Mouse (Mus musculus): Measurements from ENCODE around the gene Ptgs2.

DNA sequence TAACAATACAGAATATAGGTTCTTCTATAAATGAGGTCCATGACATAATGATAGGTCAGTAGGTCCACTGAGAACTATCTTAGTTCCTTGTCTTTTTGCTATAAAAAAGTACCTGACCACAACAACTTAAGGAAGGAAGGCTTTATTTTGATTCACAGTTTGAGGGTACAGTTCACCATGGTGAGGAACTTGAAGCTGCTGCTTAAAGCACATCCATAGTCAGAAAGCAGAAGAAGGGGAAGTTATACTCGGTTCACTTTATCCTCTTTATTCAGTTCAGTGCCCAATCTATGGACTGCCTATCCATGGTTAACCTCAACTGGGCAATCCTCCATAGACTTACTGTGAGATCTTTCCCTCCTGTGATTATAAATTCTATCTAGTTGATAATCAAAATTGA is 43.7 kb downstream of the Ptgs2 start:
- TF ChIP-seq POLR2A (IDR thresholded peaks at IDR 0.05; ENCODE audit: low read depth, low read length) (no peak), CTCF (IDR thresholded peaks at IDR 0.05; ENCODE audit: borderline replicate concordance, insufficient read depth, low read length) (no peak)
